Mouse (Mus musculus) kidney, postnatal 25 days (tissue): ENCODE data around the gene Cfap97d1.
A peak's percentile ranks its signal among the peaks of the same experiment; 100 is the strongest.
"Not testable (repeated sequence)": the region's sequence is repeated elsewhere in the genome, so short reads cannot be mapped to it uniquely, and the experiment has no call there.

Experiments used
- DNase-seq, 2 experiments: peaks; one replicate each; pipeline ENCODE4 v3.0.0; 2021; ENCODE audit warnings: mixed read lengths in 2 of 2

Cfap97d1 gene

DNA sequence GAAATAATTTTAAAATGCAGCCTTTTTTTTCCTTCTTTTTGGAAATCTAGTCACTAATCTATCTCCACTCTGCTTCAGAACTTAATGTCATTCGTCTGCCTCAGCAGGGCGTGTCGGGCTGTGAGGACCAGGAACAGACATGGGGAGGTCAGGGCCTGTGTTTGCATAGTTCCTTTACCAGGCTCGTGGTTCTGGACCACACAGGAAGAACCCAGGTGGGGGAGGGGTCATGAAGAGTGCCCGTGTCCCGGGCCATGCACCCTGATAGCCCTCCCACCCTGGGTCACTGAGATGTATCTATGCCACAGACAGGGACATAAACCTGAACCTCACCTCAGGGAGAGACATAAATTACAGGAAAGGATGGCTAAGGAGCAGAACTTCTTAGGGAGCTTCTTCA lies 9.9 kb upstream of the Cfap97d1 start:
- no peak for DNase-seq

- peak in 1 of 2 experiments; percentile 64 for DNase-seq
Observed at GRCm38 (mm10) chr11:101974923-101975322, 9.2 kb upstream of the Cfap97d1 start.

DNA sequence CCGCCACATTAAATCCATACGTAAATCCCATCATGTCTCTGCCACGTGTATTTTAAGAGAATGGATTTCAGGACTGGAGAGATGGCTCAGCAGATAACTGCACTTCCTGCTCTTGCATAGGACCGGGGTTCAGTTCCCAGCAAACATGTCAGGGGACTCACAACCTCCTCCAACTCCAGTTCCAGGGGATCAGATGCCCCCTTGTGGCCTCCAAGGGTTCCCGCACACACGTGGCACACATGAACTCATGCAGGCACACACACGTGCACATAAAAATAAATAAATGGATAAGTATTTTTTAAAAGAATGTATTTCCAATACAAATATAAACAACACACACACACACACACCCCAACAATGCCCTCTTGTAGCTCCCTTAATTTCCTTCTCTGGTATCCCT lies 7.1 kb upstream of the Cfap97d1 start:
- DNase-seq, result no peak

DNA sequence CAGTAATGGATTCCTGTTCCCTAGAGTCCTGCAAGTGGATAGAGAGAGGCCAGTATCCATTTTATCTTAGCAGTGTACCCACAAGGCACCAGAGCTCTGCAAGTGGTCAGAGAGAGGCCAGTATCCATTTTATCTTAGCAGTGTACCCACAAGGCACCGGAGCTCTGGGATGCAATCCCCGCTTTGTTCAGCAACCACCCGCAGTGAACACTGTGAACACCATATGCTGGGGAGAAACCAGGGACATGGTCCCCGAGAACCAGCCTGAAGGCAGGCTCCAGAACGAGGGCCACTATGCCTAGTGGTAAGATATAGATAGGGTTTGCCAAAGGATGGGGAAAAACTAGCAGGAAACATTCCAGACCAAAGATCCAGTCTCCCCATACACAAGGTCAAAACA lies 4.9 kb upstream of the Cfap97d1 start:
- no peak for DNase-seq

GRCm38 (mm10) chr11:101980603-101981157 lies 3.4 kb upstream of the Cfap97d1 start:
- peak in 1 of 2 experiments; percentile 64 for DNase-seq

DNA sequence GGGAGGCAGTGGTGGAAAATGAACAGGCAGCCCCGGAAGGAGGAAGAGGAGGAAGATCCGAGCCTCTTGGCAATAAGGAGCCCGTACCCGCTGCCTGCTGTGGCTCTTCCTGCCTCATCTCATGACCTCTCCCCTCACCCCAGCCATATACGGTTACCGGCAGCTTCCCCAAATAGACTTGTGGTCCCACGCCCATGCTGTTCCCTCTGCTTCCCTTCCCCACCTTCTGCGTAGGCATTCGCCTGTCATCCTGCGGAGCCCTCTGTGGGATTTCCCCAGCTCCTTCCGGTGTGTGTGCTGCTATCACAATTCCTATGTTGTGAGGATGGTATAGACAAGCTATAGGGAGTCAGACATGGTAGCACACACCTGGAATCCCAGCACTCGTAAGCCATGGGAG lies 2.2 kb upstream of the Cfap97d1 start:
- DNase-seq, result peak in 1 of 2 experiments; percentile 68

DNA sequence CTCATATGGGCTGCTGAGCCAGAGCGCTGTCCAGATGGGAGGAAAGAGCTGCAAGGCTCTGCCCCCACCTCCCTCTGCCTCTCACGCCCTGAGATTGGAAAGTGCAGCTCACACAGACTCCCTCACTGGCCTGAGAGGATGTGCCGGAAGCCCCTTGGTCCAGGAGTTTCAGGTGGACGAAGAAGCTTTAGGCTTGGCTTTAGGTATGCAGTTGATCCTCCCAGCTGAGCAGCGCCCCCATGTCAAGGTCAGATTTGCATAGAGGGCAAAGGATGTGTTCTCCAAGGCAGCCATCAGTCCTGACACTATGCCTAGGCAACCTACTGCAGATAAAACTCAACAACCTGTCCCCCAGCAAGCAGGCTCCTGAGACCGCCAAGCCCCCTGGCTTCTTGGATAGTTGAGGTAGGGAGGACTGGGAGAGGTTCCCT lies 1.1 kb upstream of the Cfap97d1 start:
- peak; percentile 33 to 69 for DNase-seq

DNA sequence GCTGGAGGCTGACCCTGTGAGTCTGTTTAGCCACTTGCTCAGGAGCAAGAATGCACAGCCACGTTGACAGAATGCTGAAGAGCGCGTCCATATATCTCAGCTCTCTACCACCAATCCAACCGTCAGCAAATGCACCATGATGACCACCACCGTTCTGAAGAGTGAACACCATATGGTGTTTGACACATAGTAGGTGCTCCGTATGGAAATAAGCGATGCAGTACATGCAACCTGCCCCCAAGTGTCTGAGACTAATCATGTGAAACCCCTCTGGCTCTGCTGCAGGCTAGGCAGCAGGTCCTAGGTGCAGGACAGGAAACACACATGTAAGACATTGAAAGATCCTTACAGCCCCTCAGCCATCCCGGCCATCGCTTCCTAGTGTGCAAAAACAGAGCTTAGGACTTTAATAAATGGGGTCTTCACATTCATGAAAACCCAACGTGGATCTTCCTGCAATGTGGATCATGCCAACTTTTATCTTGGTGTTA lies 603 bp upstream of the Cfap97d1 start:
- no peak for DNase-seq

DNA sequence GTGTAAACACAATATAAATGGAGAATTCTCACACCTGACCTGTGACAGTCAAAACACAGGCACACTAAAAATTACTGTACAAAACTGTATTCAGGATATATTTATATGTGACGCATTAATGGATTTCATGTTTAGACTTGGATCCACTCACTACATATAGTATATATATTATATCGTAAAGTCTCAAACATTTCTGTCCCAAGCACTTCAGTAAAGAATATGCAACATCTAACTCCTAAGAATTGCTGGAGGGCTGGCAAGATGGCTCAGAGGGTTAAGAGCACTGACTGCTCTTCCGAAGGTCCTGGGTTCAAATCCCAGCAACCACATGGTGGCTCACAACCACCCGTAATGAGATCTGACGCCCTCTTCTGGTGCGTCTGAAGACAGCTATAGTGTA lies 1.4 kb downstream of the Cfap97d1 start:
- DNase-seq, result not testable (repeated sequence)

GRCm38 (mm10) chr11:101985990-101986389 lies 1.9 kb downstream of the Cfap97d1 start:
- DNase-seq, result peak; percentile 88 to 91

- DNase-seq, result no peak
Observed at GRCm38 (mm10) chr11:101986913-101987312, 2.8 kb downstream of the Cfap97d1 start, which contains the start of gene Dusp3. TSS of gene Dusp3 (minus strand) at chr11:101987013.

DNA sequence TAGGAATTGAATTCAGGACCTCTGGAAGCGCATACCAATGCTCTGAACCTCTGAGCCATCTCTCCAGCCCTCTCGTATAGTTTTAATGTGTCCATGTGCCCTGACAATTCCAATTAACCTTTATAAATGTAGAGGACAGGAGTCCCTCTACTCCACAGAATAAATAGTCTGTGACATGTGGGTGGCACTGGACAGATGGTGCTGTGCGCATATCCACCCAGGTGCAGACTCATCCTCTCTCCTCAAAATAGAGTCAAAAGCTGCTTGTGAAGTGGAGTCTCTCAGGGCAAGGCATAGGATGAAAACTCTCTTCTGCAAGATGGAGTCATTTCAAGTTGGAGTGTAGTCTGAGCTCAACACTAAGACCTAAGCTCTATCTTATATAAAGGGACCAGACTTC lies 6.2 kb downstream of the Cfap97d1 start:
- DNase-seq, result no peak

- DNase-seq, result no peak
Observed at GRCm38 (mm10) chr11:101991813-101992212, 7.7 kb downstream of the Cfap97d1 start.

DNA sequence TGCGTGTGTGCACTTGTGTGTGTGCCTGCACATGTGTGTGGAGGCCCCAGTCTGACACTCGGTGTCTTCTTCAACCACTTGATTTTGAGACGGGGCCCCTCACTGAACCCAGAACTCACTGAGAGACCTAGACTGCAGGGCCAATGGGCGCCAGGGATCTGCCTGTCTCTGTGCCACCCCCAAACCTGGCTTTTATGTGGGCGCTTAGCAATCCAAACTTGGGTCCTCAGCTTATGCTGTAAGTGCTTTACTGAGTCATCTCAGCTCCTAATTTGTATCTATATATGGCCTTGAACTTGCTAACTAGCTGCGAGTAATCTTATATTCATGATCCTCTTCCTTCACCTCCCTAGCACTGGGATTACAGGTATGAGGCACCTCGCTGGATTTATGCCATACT lies 8.3 kb downstream of the Cfap97d1 start:
- DNase-seq, result no peak

GRCm38 (mm10) chr11:101994100-101994499 lies 10.0 kb downstream of the Cfap97d1 start:
- no peak for DNase-seq

- no peak for DNase-seq
Observed at GRCm38 (mm10) chr11:101995938-101996337, 11.9 kb downstream of the Cfap97d1 start.

GRCm38 (mm10) chr11:101998258-101998657 lies 14.2 kb downstream of the Cfap97d1 start:
- DNase-seq, result peak; percentile 23 to 60

DNA sequence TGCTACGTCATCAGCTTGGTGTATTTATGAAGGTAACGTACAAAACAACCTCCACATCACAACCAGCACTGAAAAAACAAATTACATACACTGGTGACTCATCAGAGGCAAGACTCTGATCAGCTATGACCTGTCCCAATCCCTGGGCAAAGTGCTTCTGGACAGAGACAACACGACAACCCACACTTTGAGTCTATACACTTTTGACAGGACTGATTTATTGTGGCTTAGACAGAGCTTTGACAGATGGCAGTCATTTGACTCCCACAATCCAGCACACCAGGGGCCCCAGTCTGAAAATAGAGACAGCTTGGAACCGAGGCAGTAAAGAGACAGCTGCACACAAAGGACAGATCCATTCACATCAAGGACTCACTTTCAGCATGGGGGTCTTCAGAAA lies 15.4 kb downstream of the Cfap97d1 start:
- DNase-seq, result no peak

- no peak for DNase-seq
Observed at GRCm38 (mm10) chr11:102004251-102004650, 20.2 kb downstream of the Cfap97d1 start.

- DNase-seq, result no peak
Observed at GRCm38 (mm10) chr11:102006271-102006670, 22.2 kb downstream of the Cfap97d1 start.

DNA sequence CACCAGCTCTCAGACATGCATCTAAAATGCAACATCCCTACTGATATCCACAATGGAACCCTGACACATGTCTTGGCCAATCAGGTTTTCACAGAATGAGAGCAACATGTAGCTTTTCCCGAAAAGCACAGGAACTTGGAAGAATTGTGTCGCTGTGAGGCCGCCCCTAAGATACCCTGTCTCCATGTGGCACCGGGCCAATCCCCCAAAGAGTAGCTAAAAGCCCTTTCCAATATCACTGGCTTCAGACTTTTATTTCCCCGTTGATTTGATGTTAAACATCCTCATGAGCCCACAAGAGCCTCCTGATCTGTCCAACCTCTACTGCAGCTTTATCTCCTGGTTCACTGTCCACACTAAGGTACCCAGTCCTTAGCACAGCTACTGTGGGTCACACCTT lies 22.6 kb downstream of the Cfap97d1 start:
- no peak for DNase-seq

DNA sequence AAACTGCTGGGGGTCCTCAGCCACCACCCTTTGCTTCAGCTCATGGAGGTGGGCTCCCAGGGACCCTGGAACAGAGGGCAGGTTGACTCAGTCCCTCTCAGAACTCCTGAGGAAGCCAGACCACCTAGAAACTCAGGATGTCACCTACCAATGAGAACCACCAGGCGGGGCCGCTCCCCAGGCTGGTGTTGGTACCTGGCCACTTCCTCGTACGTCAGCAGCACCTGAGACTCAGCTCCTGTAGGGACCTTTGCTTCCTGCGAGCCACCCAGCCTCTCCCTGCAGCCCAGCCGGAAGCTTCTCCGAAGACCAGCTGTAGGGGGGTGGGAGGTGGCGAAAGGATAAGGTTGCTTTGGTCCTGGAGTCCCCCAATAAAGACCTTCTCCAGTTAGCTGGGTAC lies 24.3 kb downstream of the Cfap97d1 start:
- no peak for DNase-seq

DNA sequence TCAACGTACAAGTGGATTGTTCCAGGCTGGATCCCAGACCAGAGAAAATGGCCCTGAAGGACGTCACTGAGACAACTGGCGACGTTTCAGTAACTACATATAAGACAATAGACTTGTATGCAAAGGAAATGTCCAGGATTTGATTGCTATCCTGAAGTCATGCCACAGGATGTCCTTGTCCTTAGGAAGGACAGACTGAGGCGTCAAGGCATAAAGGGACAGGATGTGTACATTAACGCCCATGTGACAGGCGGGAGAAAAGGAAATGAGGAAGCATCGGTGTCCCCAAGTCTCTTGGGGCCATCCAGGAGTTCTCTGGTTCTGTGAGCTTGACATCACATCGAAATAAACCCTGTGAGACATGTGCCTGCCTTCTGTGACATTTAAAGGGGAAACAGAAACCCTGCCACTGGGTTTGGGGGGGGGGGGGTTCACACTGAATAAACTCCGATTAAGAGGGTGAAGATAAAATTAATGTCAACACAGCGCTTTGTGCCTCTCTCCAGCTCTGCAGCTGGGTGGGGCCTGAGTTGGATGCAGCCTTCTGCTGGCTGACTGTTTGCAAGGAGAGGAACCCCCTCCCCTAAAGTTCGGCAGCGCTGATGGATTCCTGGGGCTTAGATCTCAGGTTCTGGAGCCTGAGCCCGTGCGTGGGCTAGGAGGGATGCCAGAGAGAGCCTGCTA lies 25.0 kb downstream of the Cfap97d1 start:
- DNase-seq, result no peak

- DNase-seq, result no peak
Observed at GRCm38 (mm10) chr11:102010140-102010539, 26.1 kb downstream of the Cfap97d1 start.

- no peak for DNase-seq
Observed at GRCm38 (mm10) chr11:102011510-102011909, 27.4 kb downstream of the Cfap97d1 start.
